Mouse (Mus musculus): ENCODE data around the gene Pex7.

Pex7 gene

GRCm38 (mm10) chr10:19907246-19907804, at the start of gene Pex7:
Gene Pex7, minus strand, starts transcription at chr10:19907689.
- H3K4me1 ChIP-seq (replicated peaks; ENCODE audit: low read depth, low read length): peaks cover 14% of the 10 kb centered on the region
- H3K36me3 ChIP-seq (ENCODE audit: insufficient read depth, low read length): peaks cover 12% of the 10 kb centered on the region
- no peaks in the 10 kb centered on the region for H3K27me3 ChIP-seq (ENCODE audit: insufficient read depth, low read length)
- TF ChIP-seq NANOG (IDR thresholded peaks at IDR 0.05; ENCODE audit: borderline replicate concordance, low read length): no peak
- TF ChIP-seq CTCF (conservative IDR thresholded peaks at IDR 0.05; ENCODE audit: low read length): no peak
- no peak for TF ChIP-seq POU5F1 (IDR thresholded peaks at IDR 0.05; ENCODE audit: borderline replicate concordance, low read length)
- peak within 1 kb of the TSS; percentile 89 for H3K4me3 ChIP-seq (replicated peaks; ENCODE audit: low read length)
- no peaks in the 10 kb centered on the region for H3K9me3 ChIP-seq (ENCODE audit: low read length)

- no peaks in the 10 kb centered on the region for H3K36me3 ChIP-seq (ENCODE audit: insufficient read depth, low read length)
- TF ChIP-seq POU5F1 (IDR thresholded peaks at IDR 0.05; ENCODE audit: borderline replicate concordance, low read length): no peak
- no peak for TF ChIP-seq NANOG (IDR thresholded peaks at IDR 0.05; ENCODE audit: borderline replicate concordance, low read length)
- TF ChIP-seq CTCF (conservative IDR thresholded peaks at IDR 0.05; ENCODE audit: low read length): no peak
Measured at GRCm38 (mm10) chr10:19956745-19957144, 49.3 kb upstream of the Pex7 start.

GRCm38 (mm10) chr10:19955817-19956216, 48.3 kb upstream of the Pex7 start:
- Histone ChIP-seq H3K9me3 (ENCODE audit: low read length) (no peaks in the 10 kb centered on the region), H3K36me3 (ENCODE audit: insufficient read depth, low read length) (no peaks in the 10 kb centered on the region), H3K4me3 (replicated peaks; ENCODE audit: low read length) (no peak overlapping the region), H3K4me1 (replicated peaks; ENCODE audit: low read depth, low read length) (no peaks in the 10 kb centered on the region), H3K27me3 (ENCODE audit: insufficient read depth, low read length) (no peaks in the 10 kb centered on the region)
- TF ChIP-seq POU5F1 (IDR thresholded peaks at IDR 0.05; ENCODE audit: borderline replicate concordance, low read length) (no peak), NANOG (IDR thresholded peaks at IDR 0.05; ENCODE audit: borderline replicate concordance, low read length) (no peak), CTCF (conservative IDR thresholded peaks at IDR 0.05; ENCODE audit: low read length) (no peak)

More at GRCm38 (mm10) chr10:19956745-19957144, 49.3 kb upstream of the Pex7 start:
- H3K4me3 ChIP-seq (replicated peaks; ENCODE audit: low read length): no peak overlapping the region
- no peaks in the 10 kb centered on the region for H3K27me3 ChIP-seq (ENCODE audit: insufficient read depth, low read length)
- no peaks in the 10 kb centered on the region for H3K4me1 ChIP-seq (replicated peaks; ENCODE audit: low read depth, low read length)
- no peaks in the 10 kb centered on the region for H3K9me3 ChIP-seq (ENCODE audit: low read length)

- H3K4me3 ChIP-seq (replicated peaks; ENCODE audit: low read length): no peak overlapping the region
- H3K36me3 ChIP-seq (ENCODE audit: insufficient read depth, low read length): no peaks in the 10 kb centered on the region
- TF ChIP-seq POU5F1 (IDR thresholded peaks at IDR 0.05; ENCODE audit: borderline replicate concordance, low read length) (no peak), CTCF (conservative IDR thresholded peaks at IDR 0.05; ENCODE audit: low read length) (no peak), NANOG (IDR thresholded peaks at IDR 0.05; ENCODE audit: borderline replicate concordance, low read length) (no peak)
- no peaks in the 10 kb centered on the region for H3K4me1 ChIP-seq (replicated peaks; ENCODE audit: low read depth, low read length)
- H3K9me3 ChIP-seq (ENCODE audit: low read length): no peaks in the 10 kb centered on the region
- H3K27me3 ChIP-seq (ENCODE audit: insufficient read depth, low read length): no peaks in the 10 kb centered on the region
Measured at GRCm38 (mm10) chr10:19954572-19954971, 47.1 kb upstream of the Pex7 start.

GRCm38 (mm10) chr10:19953032-19953761, 45.7 kb upstream of the Pex7 start:
- no peaks in the 10 kb centered on the region for H3K27me3 ChIP-seq (ENCODE audit: insufficient read depth, low read length)
- no peaks in the 10 kb centered on the region for H3K36me3 ChIP-seq (ENCODE audit: insufficient read depth, low read length)
- no peak overlapping the region for H3K4me3 ChIP-seq (replicated peaks; ENCODE audit: low read length)
- no peaks in the 10 kb centered on the region for H3K9me3 ChIP-seq (ENCODE audit: low read length)
- TF ChIP-seq POU5F1 (IDR thresholded peaks at IDR 0.05; ENCODE audit: borderline replicate concordance, low read length): no peak
- TF ChIP-seq NANOG (IDR thresholded peaks at IDR 0.05; ENCODE audit: borderline replicate concordance, low read length): no peak
- TF ChIP-seq CTCF (conservative IDR thresholded peaks at IDR 0.05; ENCODE audit: low read length): no peak
- no peaks in the 10 kb centered on the region for H3K4me1 ChIP-seq (replicated peaks; ENCODE audit: low read depth, low read length)

GRCm38 (mm10) chr10:19949106-19949505, 41.6 kb upstream of the Pex7 start:
- TF ChIP-seq CTCF (conservative IDR thresholded peaks at IDR 0.05; ENCODE audit: low read length) (no peak), NANOG (IDR thresholded peaks at IDR 0.05; ENCODE audit: borderline replicate concordance, low read length) (no peak), POU5F1 (IDR thresholded peaks at IDR 0.05; ENCODE audit: borderline replicate concordance, low read length) (no peak)
- H3K27me3 ChIP-seq (ENCODE audit: insufficient read depth, low read length): no peaks in the 10 kb centered on the region
- no peaks in the 10 kb centered on the region for H3K4me1 ChIP-seq (replicated peaks; ENCODE audit: low read depth, low read length)
- H3K9me3 ChIP-seq (ENCODE audit: low read length): no peaks in the 10 kb centered on the region
- no peaks in the 10 kb centered on the region for H3K36me3 ChIP-seq (ENCODE audit: insufficient read depth, low read length)
- H3K4me3 ChIP-seq (replicated peaks; ENCODE audit: low read length): no peak overlapping the region

GRCm38 (mm10) chr10:19948381-19948780, 40.9 kb upstream of the Pex7 start:
- H3K4me3 ChIP-seq (replicated peaks; ENCODE audit: low read length): no peak overlapping the region

GRCm38 (mm10) chr10:19947901-19948300, 40.4 kb upstream of the Pex7 start:
- no peaks in the 10 kb centered on the region for H3K9me3 ChIP-seq (ENCODE audit: low read length)
- TF ChIP-seq POU5F1 (IDR thresholded peaks at IDR 0.05; ENCODE audit: borderline replicate concordance, low read length): no peak
- no peak for TF ChIP-seq NANOG (IDR thresholded peaks at IDR 0.05; ENCODE audit: borderline replicate concordance, low read length)
- TF ChIP-seq CTCF (conservative IDR thresholded peaks at IDR 0.05; ENCODE audit: low read length): no peak
- H3K36me3 ChIP-seq (ENCODE audit: insufficient read depth, low read length): no peaks in the 10 kb centered on the region
- no peak overlapping the region for H3K4me3 ChIP-seq (replicated peaks; ENCODE audit: low read length)
- H3K27me3 ChIP-seq (ENCODE audit: insufficient read depth, low read length): no peaks in the 10 kb centered on the region
- H3K4me1 ChIP-seq (replicated peaks; ENCODE audit: low read depth, low read length): no peaks in the 10 kb centered on the region

More at GRCm38 (mm10) chr10:19948381-19948780, 40.9 kb upstream of the Pex7 start:
- no peaks in the 10 kb centered on the region for H3K27me3 ChIP-seq (ENCODE audit: insufficient read depth, low read length)
- H3K9me3 ChIP-seq (ENCODE audit: low read length): no peaks in the 10 kb centered on the region
- TF ChIP-seq POU5F1 (IDR thresholded peaks at IDR 0.05; ENCODE audit: borderline replicate concordance, low read length) (no peak), CTCF (conservative IDR thresholded peaks at IDR 0.05; ENCODE audit: low read length) (no peak), NANOG (IDR thresholded peaks at IDR 0.05; ENCODE audit: borderline replicate concordance, low read length) (no peak)
- H3K36me3 ChIP-seq (ENCODE audit: insufficient read depth, low read length): no peaks in the 10 kb centered on the region
- H3K4me1 ChIP-seq (replicated peaks; ENCODE audit: low read depth, low read length): no peaks in the 10 kb centered on the region
